Mouse (Mus musculus) olfactory bulb, adult 2 months (tissue): ENCODE measurements around the gene Ngdn. TPM values are rescaled to one million over a fixed set of nuclear protein-coding genes. Genes with fewer than 3 reads are reported as not detected.

ENCODE experiments used
- H3K27ac ChIP-seq: fragments of 200-500 bp; 2 replicates; pipeline ENCODE4 v1.5.1; 2012; ENCODE audit warnings: low read depth, low read length; ENCODE audit not compliant: insufficient read depth
- H3K4me1 ChIP-seq: fragments of 200-500 bp; 2 replicates; pipeline ENCODE4 v1.6.1; 2012; ENCODE audit warnings: low read length; ENCODE audit not compliant: control insufficient read depth, insufficient read depth
- H3K4me3 ChIP-seq: fragments of 200-500 bp; 2 replicates; pipeline ENCODE4 v1.5.1; 2012; ENCODE audit warnings: mild to moderate bottlenecking, low read depth, low read length, moderate library complexity; ENCODE audit not compliant: insufficient read depth
- CTCF ChIP-seq: fragments of 200-500 bp; IDR thresholded peaks from 2 replicates; pipeline ENCODE4 v1.5.1; 2012; ENCODE audit warnings: low read depth, mild to moderate bottlenecking, low read length, moderate library complexity; ENCODE audit not compliant: insufficient read depth
- POLR2A ChIP-seq: fragments of 200-500 bp; IDR thresholded peaks from 2 replicates; pipeline ENCODE4 v1.6.1; 2012; ENCODE audit warnings: mild to moderate bottlenecking, low read depth, low read length, moderate library complexity; ENCODE audit not compliant: insufficient read depth
- WGBS: fragments of 180-500 bp; shearing (Covaris S2); methylation state at CpG from one replicate; pipeline ENCODE4 v1.1.7; 2018; 5-methylcytosine and 5-hydroxymethylcytosine counted together
- polyA plus RNA-seq: library from polyadenylated mRNA; stranded (reverse); fragments of >200 nt; gene quantifications from 2 replicates; pipeline ENCODE4 v1.2.4, GENCODE M21; 2012; ENCODE audit warnings: low replicate concordance; ENCODE audit not compliant: missing spikeins, insufficient read depth, insufficient read length

The Ngdn gene
- polyA plus RNA-seq, 1 experiment = not detected

GRCm38 (mm10) chr14:55008417-55008816 lies 6.8 kb upstream of the Ngdn start:
- H3K4me3 ChIP-seq = no peak overlapping the region
- TF ChIP-seq POLR2A (no peak), CTCF (no peak)
- H3K4me1 ChIP-seq = peaks cover 14% of the 10 kb centered on the region
- no peak overlapping the region for H3K27ac ChIP-seq
- WGBS = 70% methylated on average over 8 of the region's 8 CpGs

- H3K4me1 ChIP-seq = peaks cover 5% of the 10 kb centered on the region; the same call in 1 of the 2 replicates
- WGBS = 62% methylated on average over 4 of the region's 4 CpGs
- H3K4me3 ChIP-seq = no peak overlapping the region
- TF ChIP-seq CTCF (no peak), POLR2A (no peak)
- no peak overlapping the region for H3K27ac ChIP-seq
These were observed 4.1 kb upstream of the Ngdn start for GRCm38 (mm10) chr14:55011116-55011515.

GRCm38 (mm10) chr14:55014591-55014990 lies 663 bp upstream of the Ngdn start:
- WGBS = under 1% methylated on average over 27 of the region's 27 CpGs
- TF ChIP-seq POLR2A = no peak; the same call in 1 of the 2 replicates
- TF ChIP-seq CTCF = no peak
- Histone ChIP-seq H3K27ac (peak overlapping the region; percentile 94), H3K4me3 (peak overlapping the region; percentile 57), H3K4me1 (peaks cover 5% of the 10 kb centered on the region; the same call in 1 of the 2 replicates)

- peaks cover 5% of the 10 kb centered on the region; the same call in 1 of the 2 replicates for H3K4me1 ChIP-seq
- WGBS = 0% methylated on average over 17 of the region's 17 CpGs
- 0 out of 2 replicates have a peak, but pooled peaks have one; percentile 11 for TF ChIP-seq CTCF
- TF ChIP-seq POLR2A = no peak
- H3K27ac ChIP-seq = peak overlapping the region; percentile 71; the same call in 1 of the 2 replicates
- peak overlapping the region; percentile 95 for H3K4me3 ChIP-seq
These were observed 485 bp downstream of the Ngdn start for GRCm38 (mm10) chr14:55015767-55016111.

GRCm38 (mm10) chr14:55016876-55017275 lies 1.6 kb downstream of the Ngdn start:
- Histone ChIP-seq H3K4me1 (peaks cover 5% of the 10 kb centered on the region; the same call in 1 of the 2 replicates), H3K27ac (no peak overlapping the region), H3K4me3 (no peak overlapping the region)
- WGBS = 91% methylated on average over 16 of the region's 16 CpGs
- no peak for TF ChIP-seq POLR2A

GRCm38 (mm10) chr14:55020394-55020793 lies 5.1 kb downstream of the Ngdn start:
- no peaks in the 10 kb centered on the region for H3K4me1 ChIP-seq
- WGBS = 56% methylated on average over 9 of the region's 9 CpGs
- no peak overlapping the region for H3K27ac ChIP-seq
- TF ChIP-seq POLR2A (no peak), CTCF (no peak)
- no peak overlapping the region for H3K4me3 ChIP-seq

- 91% methylated on average over 15 of the region's 15 CpGs for WGBS
- TF ChIP-seq CTCF (no peak), POLR2A (no peak)
- Histone ChIP-seq H3K27ac (no peak overlapping the region), H3K4me3 (no peak overlapping the region), H3K4me1 (no peaks in the 10 kb centered on the region)
These were observed 7.8 kb downstream of the Ngdn start for GRCm38 (mm10) chr14:55023011-55023410.

- H3K4me1 ChIP-seq = peaks cover 9% of the 10 kb centered on the region
- TF ChIP-seq CTCF = no peak
- TF ChIP-seq POLR2A = no peak
- 60% methylated on average over 7 of the region's 7 CpGs for WGBS
- no peak overlapping the region for H3K4me3 ChIP-seq
- H3K27ac ChIP-seq = no peak overlapping the region
These were observed 9.0 kb downstream of the Ngdn start for GRCm38 (mm10) chr14:55024236-55024635.

- H3K27ac ChIP-seq = no peak overlapping the region
- H3K4me1 ChIP-seq = peaks cover 9% of the 10 kb centered on the region
- TF ChIP-seq CTCF (no peak), POLR2A (no peak)
- 78% methylated on average over 5 of the region's 5 CpGs for WGBS
- no peak overlapping the region for H3K4me3 ChIP-seq
These were observed 10.3 kb downstream of the Ngdn start for GRCm38 (mm10) chr14:55025527-55025926.

- Histone ChIP-seq H3K4me3 (no peak overlapping the region), H3K27ac (no peak overlapping the region), H3K4me1 (peaks cover 9% of the 10 kb centered on the region)
- WGBS = 57% methylated on average over 5 of the region's 5 CpGs
- TF ChIP-seq CTCF (no peak), POLR2A (no peak)
These were observed 12.0 kb downstream of the Ngdn start for GRCm38 (mm10) chr14:55027251-55027650.
